Mouse (Mus musculus) myocyte (in vitro differentiated cells): ENCODE measurements around the gene Olfr1406. TPM values are rescaled to one million over a fixed set of nuclear protein-coding genes. Genes with fewer than 3 reads are reported as not detected.
"Not testable (repeated sequence)": the region's sequence is repeated elsewhere in the genome, so short reads cannot be mapped to it uniquely, and the experiment has no call there.

Experiments
- H3K27me3 ChIP-seq: one replicate; pipeline ENCODE4 v1.6.1; 2011; ENCODE audit not compliant: control insufficient read depth, insufficient read depth, insufficient read length
- H3K36me3 ChIP-seq: one replicate; pipeline ENCODE4 v1.6.1; 2011; ENCODE audit not compliant: control insufficient read depth, insufficient read depth
- H3K4me2 ChIP-seq: one replicate; pipeline ENCODE4 v1.6.1; 2011; ENCODE audit warnings: low read depth, control low read depth
- H3K4me3 ChIP-seq: one replicate; pipeline ENCODE4 v1.5.1; 2011; ENCODE audit warnings: mild to moderate bottlenecking, control low read depth, moderate library complexity
- H3K79me2 ChIP-seq: one replicate; pipeline ENCODE4 v1.6.1; 2011; ENCODE audit not compliant: control insufficient read depth, insufficient read depth
- H3ac ChIP-seq: one replicate; pipeline ENCODE4 v1.6.1; 2011; ENCODE audit not compliant: control insufficient read depth, insufficient read length
- CEBPB ChIP-seq: IDR thresholded peaks from 2 replicates; pipeline ENCODE4 v1.6.1; 2011; ENCODE audit warnings: mild to moderate bottlenecking, moderate library complexity; ENCODE audit not compliant: poor library complexity, insufficient read depth, severe bottlenecking
- E2F4 ChIP-seq: IDR thresholded peaks from one replicate; pipeline ENCODE4 v1.6.1; 2011; ENCODE audit warnings: mild to moderate bottlenecking, control low read depth, moderate library complexity; ENCODE audit not compliant: insufficient read depth
- MAX ChIP-seq: IDR thresholded peaks from one replicate; pipeline ENCODE4 v1.6.1; 2011; ENCODE audit warnings: low read depth, mild to moderate bottlenecking, control low read depth
- MYOD1 ChIP-seq, 3 experiments: IDR thresholded peaks; one replicate each; pipeline ENCODE4 v1.6.1; 2011; ENCODE audit warnings: control low read depth in 2 of 3, low read depth in 2 of 3, mild to moderate bottlenecking in 2 of 3, moderate library complexity in 1 of 3; ENCODE audit not compliant: insufficient read length in 2 of 3, control insufficient read depth in 1 of 3
- MYOG ChIP-seq, 3 experiments: IDR thresholded peaks; one replicate each; pipeline ENCODE4 v1.6.1; 2011; ENCODE audit warnings: control low read depth in 2 of 3, low read depth in 2 of 3, mild to moderate bottlenecking in 2 of 3; ENCODE audit not compliant: insufficient read length in 2 of 3, control insufficient read depth in 1 of 3, insufficient read depth in 1 of 3
- POLR2A ChIP-seq: IDR thresholded peaks from one replicate; pipeline ENCODE4 v1.6.1; 2011; ENCODE audit warnings: low read depth, mild to moderate bottlenecking, control low read depth, moderate library complexity; ENCODE audit not compliant: insufficient read length
- POLR2AphosphoS2 ChIP-seq: IDR thresholded peaks from one replicate; pipeline ENCODE4 v1.6.1; 2011; ENCODE audit warnings: low read depth, control low read depth; ENCODE audit not compliant: insufficient read length
- REST ChIP-seq: IDR thresholded peaks from one replicate; pipeline ENCODE4 v1.6.1; 2011; ENCODE audit warnings: mild to moderate bottlenecking, control low read depth, moderate library complexity; ENCODE audit not compliant: insufficient read depth, insufficient read length
- SRF ChIP-seq: IDR thresholded peaks from one replicate; pipeline ENCODE4 v1.6.1; 2011; ENCODE audit warnings: low read depth; ENCODE audit not compliant: control insufficient read depth, insufficient read length
- TCF12 ChIP-seq: IDR thresholded peaks from one replicate; pipeline ENCODE4 v1.6.1; 2011; ENCODE audit warnings: mild to moderate bottlenecking, control low read depth; ENCODE audit not compliant: poor library complexity, insufficient read depth, severe bottlenecking
- TCF3 ChIP-seq: IDR thresholded peaks from one replicate; pipeline ENCODE4 v1.6.1; 2011; ENCODE audit warnings: low read depth, control low read depth; ENCODE audit not compliant: insufficient read length
- USF1 ChIP-seq: IDR thresholded peaks from one replicate; pipeline ENCODE4 v1.6.1; 2011; ENCODE audit warnings: low read depth, mild to moderate bottlenecking, control low read depth, moderate library complexity
- polyA plus RNA-seq: library from polyadenylated mRNA; unstranded; fragments of >200 nt; fragmentation: generic; extraction: Trizol; gene quantifications from one replicate; pipeline ENCODE4 v1.2.1, GENCODE M21; 2012; ENCODE audit warnings: missing spikeins

Olfr1406 gene
- not detected for polyA plus RNA-seq

DNA sequence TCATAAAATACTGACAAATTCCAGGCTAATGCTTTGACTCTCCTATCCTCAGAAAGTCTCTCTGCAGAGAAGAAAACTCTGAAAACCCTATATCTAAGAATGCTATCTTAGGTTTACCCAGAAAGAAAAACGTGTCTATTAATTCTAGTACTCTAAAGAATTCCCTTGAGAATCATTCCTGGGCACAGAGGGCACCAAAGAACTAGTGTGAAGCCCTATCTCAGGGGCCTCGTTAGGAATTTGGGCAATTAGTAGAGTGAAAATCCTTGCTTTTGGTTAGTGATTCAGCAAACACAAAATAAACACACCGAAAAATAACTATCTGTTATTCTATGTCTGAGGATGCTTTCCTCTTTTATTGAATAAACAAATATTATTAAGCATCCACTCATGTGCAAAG, at the start of gene Olfr1406:
Olfr1406 (minus strand) TSS at position 101 of the 400 bp plus-strand sequence.
- Histone ChIP-seq H3K79me2 (no peaks in the 10 kb centered on the region), H3K4me3 (no peak within 1 kb of the TSS), H3K27me3 (no peaks in the 10 kb centered on the region), H3ac (no peak within 1 kb of the TSS), H3K4me2 (no peak within 1 kb of the TSS), H3K36me3 (no peaks in the 10 kb centered on the region)
- no peak for TF ChIP-seq MYOD1 (IDR thresholded peaks at IDR 0.05; ENCODE audit: control insufficient read depth in 1 of 3, insufficient read length in 2 of 3, low read depth in 2 of 3)
- no peak for TF ChIP-seq CEBPB
- no peak for TF ChIP-seq MAX
- no peak for TF ChIP-seq USF1
- no peak for TF ChIP-seq POLR2A

DNA sequence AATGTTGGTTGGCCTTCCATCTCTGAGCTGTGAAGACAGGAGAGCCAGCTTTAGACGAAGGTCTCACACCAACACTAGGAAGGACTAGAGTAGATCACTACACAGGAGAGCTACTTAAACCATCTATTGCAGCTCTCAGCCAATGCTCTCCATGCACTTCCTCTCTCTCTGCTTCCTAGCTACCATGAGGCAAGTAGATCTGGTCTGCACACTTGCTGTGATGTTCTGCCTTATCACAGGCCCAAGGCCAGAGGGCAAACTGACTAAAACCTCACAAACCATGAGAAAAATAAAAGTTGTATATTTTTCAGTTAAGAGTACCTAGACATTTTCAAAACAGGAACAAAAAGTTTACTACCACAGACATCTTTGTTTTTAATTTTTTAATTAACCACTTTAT, 46.6 kb upstream of the Olfr1406 start:
- not testable (repeated sequence) for H3K4me2 ChIP-seq, H3K4me3 ChIP-seq, H3K79me2 ChIP-seq, H3K27me3 ChIP-seq, H3K36me3 ChIP-seq, H3ac ChIP-seq

DNA sequence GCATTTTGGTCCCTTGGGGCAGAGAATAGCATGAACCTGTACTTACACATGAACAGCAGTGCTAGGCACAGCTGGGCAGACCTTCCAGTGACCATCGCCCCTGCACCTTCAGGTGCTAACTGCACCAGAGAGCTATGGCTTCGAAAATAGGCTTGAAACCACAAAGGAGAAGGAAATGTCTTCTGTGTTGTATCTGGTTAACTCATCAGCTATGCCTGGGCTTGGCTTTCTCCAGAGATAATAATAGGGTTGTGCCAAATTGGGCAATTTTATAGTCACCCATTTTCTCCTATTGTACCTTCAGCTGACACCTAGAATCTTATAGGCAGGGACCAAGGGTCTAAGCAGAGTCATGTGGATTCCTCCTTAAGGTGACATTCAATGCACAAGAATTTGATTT, 36.6 kb upstream of the Olfr1406 start, which contains the start of gene Fcer1a:
Fcer1a (minus strand) TSS at position 134 of the 400 bp plus-strand sequence.
- H3K36me3 ChIP-seq: no peaks in the 10 kb centered on the region

DNA sequence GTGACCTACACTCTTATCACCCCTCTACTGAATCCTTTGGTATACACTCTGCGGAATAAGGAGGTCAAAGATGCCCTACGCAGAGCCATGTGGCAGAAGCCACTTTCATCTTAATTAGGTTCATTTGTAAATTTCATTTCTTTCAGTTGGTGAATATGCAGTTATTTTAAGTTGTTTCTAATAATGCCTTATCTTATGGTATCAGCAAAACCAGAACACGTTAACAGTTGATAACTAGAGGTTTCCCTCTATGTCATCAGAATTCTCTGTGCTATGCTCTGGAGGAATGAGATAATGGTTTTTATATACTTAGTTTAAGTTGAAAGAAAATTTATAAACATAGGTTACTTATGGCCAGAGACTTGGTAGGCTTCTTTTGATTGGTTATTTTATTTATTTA, 26.0 kb upstream of the Olfr1406 start:
- Histone ChIP-seq H3ac (no peak overlapping the region), H3K4me3 (no peak overlapping the region), H3K79me2 (no peaks in the 10 kb centered on the region), H3K36me3 (no peaks in the 10 kb centered on the region), H3K27me3 (no peaks in the 10 kb centered on the region), H3K4me2 (no peak overlapping the region)
- TF ChIP-seq TCF3: no peak
- TF ChIP-seq MAX: no peak
- no peak for TF ChIP-seq REST
- no peak for TF ChIP-seq TCF12
- no peak for TF ChIP-seq E2F4
- no peak for TF ChIP-seq POLR2AphosphoS2
- no peak for TF ChIP-seq MYOG (IDR thresholded peaks at IDR 0.05; ENCODE audit: control insufficient read depth in 1 of 3, insufficient read depth in 1 of 3, insufficient read length in 2 of 3, low read depth in 2 of 3)
- TF ChIP-seq USF1: no peak

More for the DNA sequence above, 36.6 kb upstream of the Olfr1406 start, which contains the start of gene Fcer1a:
- no peaks in the 10 kb centered on the region for H3K79me2 ChIP-seq
- no peak within 1 kb of the TSS for H3K4me2 ChIP-seq
- no peak within 1 kb of the TSS for H3ac ChIP-seq
- H3K4me3 ChIP-seq: no peak within 1 kb of the TSS
- no peaks in the 10 kb centered on the region for H3K27me3 ChIP-seq
- TF ChIP-seq REST (no peak), MAX (no peak), USF1 (no peak), SRF (no peak), POLR2A (no peak), POLR2AphosphoS2 (no peak)

DNA sequence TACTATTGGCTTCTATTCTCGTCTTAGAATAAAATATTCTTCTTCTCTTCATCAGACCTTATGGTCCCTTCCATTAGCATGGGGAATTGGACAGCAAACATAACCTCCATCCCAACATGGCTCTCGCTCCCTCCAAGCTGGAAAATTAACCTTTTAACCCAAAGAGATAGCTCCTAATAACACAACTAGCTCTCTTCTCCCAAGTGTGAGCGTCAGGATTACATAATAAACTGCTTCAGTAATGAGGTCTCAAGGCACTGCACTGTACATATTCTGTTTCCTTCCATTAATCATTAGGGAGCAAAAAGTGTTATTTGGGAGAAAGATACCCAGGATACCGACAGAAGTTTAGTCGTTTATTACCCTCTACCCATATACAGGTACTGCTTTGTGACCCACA, 21.7 kb upstream of the Olfr1406 start, which contains the start of gene Olfr1404:
Olfr1404 (plus strand) TSS at position 301 of the 400 bp plus-strand sequence.
- Histone ChIP-seq H3K4me2 (no peak within 1 kb of the TSS), H3K36me3 (no peaks in the 10 kb centered on the region), H3K27me3 (no peaks in the 10 kb centered on the region), H3ac (no peak within 1 kb of the TSS), H3K4me3 (no peak within 1 kb of the TSS), H3K79me2 (no peaks in the 10 kb centered on the region)
- TF ChIP-seq TCF12 (no peak), MYOD1 (IDR thresholded peaks at IDR 0.05; ENCODE audit: control insufficient read depth in 1 of 3, insufficient read length in 2 of 3, low read depth in 2 of 3) (no peak), SRF (no peak), E2F4 (no peak), POLR2A (no peak), CEBPB (no peak), POLR2AphosphoS2 (no peak), REST (no peak), MYOG (IDR thresholded peaks at IDR 0.05; ENCODE audit: control insufficient read depth in 1 of 3, insufficient read depth in 1 of 3, insufficient read length in 2 of 3, low read depth in 2 of 3) (no peak), TCF3 (no peak), USF1 (no peak)
